Mouse (Mus musculus): ENCODE measurements around the gene Phactr2. TPM values are rescaled to one million over a fixed set of nuclear protein-coding genes. Genes with fewer than 3 reads are reported as not detected.

Phactr2 gene
- polyA plus RNA-seq, 1 experiment from 2014 or later, result 7.2 TPM

DNA sequence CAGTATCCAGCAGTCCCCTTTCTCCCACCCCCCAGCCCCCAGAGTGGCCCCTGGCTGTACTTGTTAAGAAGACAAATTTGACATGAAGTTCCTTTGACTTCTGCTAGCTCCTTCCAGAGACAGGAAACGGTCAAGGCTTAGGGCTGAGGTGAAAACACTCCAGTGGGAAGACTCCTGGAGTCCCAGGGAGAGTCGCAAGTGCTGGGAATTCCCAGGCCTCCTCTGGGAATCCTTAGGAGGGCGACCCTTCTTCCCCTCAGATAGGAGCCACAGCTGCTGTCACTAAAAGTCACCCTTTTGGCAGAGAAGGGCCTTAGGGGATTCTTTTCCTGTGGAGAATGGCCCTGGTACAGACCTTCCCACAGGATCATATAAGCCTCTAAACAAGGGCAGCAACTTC lies 230.0 kb downstream of the Phactr2 start:
- Histone ChIP-seq H3K4me1 (ENCODE audit: control insufficient read depth, insufficient read depth, low read length) (no peaks in the 10 kb centered on the region), H3K4me2 (ENCODE audit: low read length) (no peak overlapping the region), H3K9ac (ENCODE audit: low read length) (no peak overlapping the region), H3K4me3 (ENCODE audit: low read depth, low read length) (no peak overlapping the region), H3K9me3 (replicated peaks; ENCODE audit: control insufficient read depth, low read length) (no peaks in the 10 kb centered on the region), H3K36me3 (ENCODE audit: control insufficient read depth, insufficient read depth, low read length) (no peaks in the 10 kb centered on the region), H3K27ac (ENCODE audit: low read depth, low read length) (no peak overlapping the region), H3K27me3 (replicated peaks; ENCODE audit: control insufficient read depth, insufficient read depth, low read length) (no peaks in the 10 kb centered on the region)
- 76% methylated on average over 3 of the region's 3 CpGs for WGBS
- DNase-seq (ENCODE audit: low spot score) (no peak), ATAC-seq (no peak)

DNA sequence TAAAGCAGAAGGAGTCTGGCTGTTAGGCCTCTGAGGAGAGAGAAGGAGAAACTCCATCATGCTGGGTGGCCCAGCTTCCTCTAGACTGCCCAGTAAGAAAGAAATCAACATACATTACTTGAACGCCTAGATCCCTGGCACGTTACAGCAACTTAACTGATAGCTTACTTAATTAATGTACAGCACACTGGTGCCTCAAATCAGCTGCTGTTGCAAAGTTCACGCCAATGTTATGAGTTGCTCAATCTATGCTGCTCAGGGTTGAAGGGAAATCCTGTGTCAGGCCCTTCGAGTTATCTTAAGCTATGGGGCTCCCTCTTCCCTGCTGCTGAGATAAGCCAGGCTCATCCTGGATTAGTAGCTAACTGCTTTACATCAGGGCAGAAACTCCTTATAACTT lies 233.8 kb downstream of the Phactr2 start:
- H3K4me3 ChIP-seq (ENCODE audit: low read depth, low read length), result no peak overlapping the region
- ATAC-seq (no peak), DNase-seq (ENCODE audit: low spot score) (no peak)
- H3K36me3 ChIP-seq (ENCODE audit: control insufficient read depth, insufficient read depth, low read length), result no peaks in the 10 kb centered on the region
- no peak overlapping the region for H3K4me2 ChIP-seq (ENCODE audit: low read length)
- no peak overlapping the region for H3K27ac ChIP-seq (ENCODE audit: low read depth, low read length)
- WGBS, result 78% methylated on average over 4 of the region's 4 CpGs
- H3K9me3 ChIP-seq (replicated peaks; ENCODE audit: control insufficient read depth, low read length), result no peaks in the 10 kb centered on the region
- H3K27me3 ChIP-seq (replicated peaks; ENCODE audit: control insufficient read depth, insufficient read depth, low read length), result no peaks in the 10 kb centered on the region
- no peaks in the 10 kb centered on the region for H3K4me1 ChIP-seq (ENCODE audit: control insufficient read depth, insufficient read depth, low read length)
- H3K9ac ChIP-seq (ENCODE audit: low read length), result no peak overlapping the region

DNA sequence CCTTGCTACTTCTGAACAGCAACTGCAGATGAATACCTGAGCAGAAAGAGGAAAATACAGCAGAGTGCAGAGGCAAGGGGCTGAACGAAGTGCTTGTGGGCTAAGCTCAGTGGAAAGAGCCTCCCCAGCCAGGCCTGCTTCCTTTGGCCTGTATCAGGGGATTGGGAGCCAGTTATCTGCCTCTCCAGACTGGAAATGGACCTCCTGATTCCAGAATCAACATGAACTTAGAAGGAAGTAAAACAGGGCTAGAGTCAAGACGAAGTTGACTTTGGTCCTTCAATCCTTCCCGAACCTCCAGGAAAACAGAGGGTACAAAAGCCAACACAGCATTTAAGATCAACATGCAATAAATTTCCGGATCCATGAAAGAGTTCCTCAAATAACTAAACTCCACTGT lies 236.0 kb downstream of the Phactr2 start:
- H3K36me3 ChIP-seq (ENCODE audit: control insufficient read depth, insufficient read depth, low read length), result no peaks in the 10 kb centered on the region
- 95% methylated on average over 4 of the region's 4 CpGs for WGBS
- H3K4me2 ChIP-seq (ENCODE audit: low read length), result no peak overlapping the region
- H3K27ac ChIP-seq (ENCODE audit: low read depth, low read length), result no peak overlapping the region
- no peaks in the 10 kb centered on the region for H3K9me3 ChIP-seq (replicated peaks; ENCODE audit: control insufficient read depth, low read length)
- H3K4me1 ChIP-seq (ENCODE audit: control insufficient read depth, insufficient read depth, low read length), result no peaks in the 10 kb centered on the region
- H3K27me3 ChIP-seq (replicated peaks; ENCODE audit: control insufficient read depth, insufficient read depth, low read length), result no peaks in the 10 kb centered on the region
- H3K9ac ChIP-seq (ENCODE audit: low read length), result no peak overlapping the region
- ATAC-seq (no peak), DNase-seq (ENCODE audit: low spot score) (no peak)
- no peak overlapping the region for H3K4me3 ChIP-seq (ENCODE audit: low read depth, low read length)

DNA sequence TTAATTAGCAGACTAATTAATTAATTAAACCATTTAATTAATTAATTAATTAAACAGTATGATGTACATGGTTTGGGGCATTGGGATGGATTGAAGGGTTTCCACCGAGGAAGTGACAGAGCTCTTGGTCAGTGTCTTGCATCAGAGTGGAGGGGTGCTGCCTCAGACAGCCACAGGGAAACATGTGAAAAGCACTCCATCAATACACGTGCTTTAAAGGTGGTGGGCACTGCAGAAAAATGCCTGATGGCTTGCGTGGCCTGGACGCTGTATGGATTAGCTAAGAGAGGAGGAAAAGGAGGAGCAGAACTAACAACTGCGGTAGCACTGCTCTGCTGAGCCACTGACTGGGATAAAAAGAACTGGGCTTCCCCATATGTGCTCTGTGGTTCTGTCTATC lies 237.3 kb downstream of the Phactr2 start:
- Histone ChIP-seq H3K9ac (ENCODE audit: low read length) (no peak overlapping the region), H3K9me3 (replicated peaks; ENCODE audit: control insufficient read depth, low read length) (no peaks in the 10 kb centered on the region), H3K27ac (ENCODE audit: low read depth, low read length) (no peak overlapping the region), H3K27me3 (replicated peaks; ENCODE audit: control insufficient read depth, insufficient read depth, low read length) (no peaks in the 10 kb centered on the region), H3K4me2 (ENCODE audit: low read length) (no peak overlapping the region), H3K4me3 (ENCODE audit: low read depth, low read length) (no peak overlapping the region), H3K36me3 (ENCODE audit: control insufficient read depth, insufficient read depth, low read length) (no peaks in the 10 kb centered on the region), H3K4me1 (ENCODE audit: control insufficient read depth, insufficient read depth, low read length) (no peaks in the 10 kb centered on the region)
- ATAC-seq, result no peak
- 75% methylated on average over 5 of the region's 5 CpGs for WGBS
- no peak for DNase-seq (ENCODE audit: low spot score)

DNA sequence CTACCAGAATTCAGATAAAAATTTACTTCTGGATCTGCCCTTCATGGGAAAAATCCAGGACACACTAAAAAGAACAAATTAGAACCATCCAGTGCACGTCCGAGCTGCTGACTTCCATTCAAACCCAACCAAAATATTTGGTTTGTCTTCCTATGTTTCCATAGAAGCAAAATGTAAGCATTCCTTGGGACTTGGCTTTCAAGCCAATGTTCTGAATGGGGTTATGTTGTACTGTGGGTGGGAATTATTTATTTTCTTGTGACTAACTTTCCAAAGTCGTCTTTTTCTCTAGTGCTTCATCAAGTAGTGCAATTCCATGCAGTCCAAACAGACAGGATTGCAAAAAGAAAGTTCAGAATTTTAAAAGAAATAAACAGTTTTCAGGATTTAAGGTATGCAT lies 239.7 kb downstream of the Phactr2 start:
- Histone ChIP-seq H3K27me3 (replicated peaks; ENCODE audit: control insufficient read depth, insufficient read depth, low read length) (no peaks in the 10 kb centered on the region), H3K36me3 (ENCODE audit: control insufficient read depth, insufficient read depth, low read length) (no peaks in the 10 kb centered on the region), H3K4me1 (ENCODE audit: control insufficient read depth, insufficient read depth, low read length) (no peaks in the 10 kb centered on the region), H3K9me3 (replicated peaks; ENCODE audit: control insufficient read depth, low read length) (no peaks in the 10 kb centered on the region), H3K4me2 (ENCODE audit: low read length) (no peak overlapping the region), H3K9ac (ENCODE audit: low read length) (no peak overlapping the region), H3K27ac (ENCODE audit: low read depth, low read length) (no peak overlapping the region), H3K4me3 (ENCODE audit: low read depth, low read length) (no peak overlapping the region)
- WGBS, result 80% methylated on average over 3 of the region's 3 CpGs
- DNase-seq (ENCODE audit: low spot score) (no peak), ATAC-seq (no peak)

DNA sequence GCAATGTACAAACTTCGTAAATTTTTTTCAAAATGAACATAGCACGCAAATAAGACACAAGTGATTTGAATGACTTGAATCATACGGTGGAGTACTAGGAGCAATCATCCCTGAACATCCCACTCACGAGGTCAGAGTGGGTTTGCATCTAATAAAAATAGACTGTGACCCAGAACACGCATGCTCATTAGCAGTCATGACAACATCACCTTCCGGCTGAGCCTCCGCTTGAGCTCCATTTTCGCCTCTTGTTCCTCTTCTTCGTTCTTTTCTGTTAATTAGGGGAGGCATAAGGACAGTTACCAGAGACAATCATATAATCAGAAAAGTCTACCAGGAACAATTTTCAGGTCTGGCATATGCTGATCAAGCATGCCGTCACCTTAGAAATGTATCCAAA lies 240.3 kb downstream of the Phactr2 start:
- ATAC-seq, result no peak
- Histone ChIP-seq H3K27ac (ENCODE audit: low read depth, low read length) (no peak overlapping the region), H3K36me3 (ENCODE audit: control insufficient read depth, insufficient read depth, low read length) (no peaks in the 10 kb centered on the region), H3K9me3 (replicated peaks; ENCODE audit: control insufficient read depth, low read length) (no peaks in the 10 kb centered on the region), H3K27me3 (replicated peaks; ENCODE audit: control insufficient read depth, insufficient read depth, low read length) (no peaks in the 10 kb centered on the region), H3K4me1 (ENCODE audit: control insufficient read depth, insufficient read depth, low read length) (no peaks in the 10 kb centered on the region), H3K4me3 (ENCODE audit: low read depth, low read length) (no peak overlapping the region), H3K4me2 (ENCODE audit: low read length) (no peak overlapping the region), H3K9ac (ENCODE audit: low read length) (no peak overlapping the region)
- WGBS, result 76% methylated on average over 10 of the region's 10 CpGs
- no peak for DNase-seq (ENCODE audit: low spot score)

DNA sequence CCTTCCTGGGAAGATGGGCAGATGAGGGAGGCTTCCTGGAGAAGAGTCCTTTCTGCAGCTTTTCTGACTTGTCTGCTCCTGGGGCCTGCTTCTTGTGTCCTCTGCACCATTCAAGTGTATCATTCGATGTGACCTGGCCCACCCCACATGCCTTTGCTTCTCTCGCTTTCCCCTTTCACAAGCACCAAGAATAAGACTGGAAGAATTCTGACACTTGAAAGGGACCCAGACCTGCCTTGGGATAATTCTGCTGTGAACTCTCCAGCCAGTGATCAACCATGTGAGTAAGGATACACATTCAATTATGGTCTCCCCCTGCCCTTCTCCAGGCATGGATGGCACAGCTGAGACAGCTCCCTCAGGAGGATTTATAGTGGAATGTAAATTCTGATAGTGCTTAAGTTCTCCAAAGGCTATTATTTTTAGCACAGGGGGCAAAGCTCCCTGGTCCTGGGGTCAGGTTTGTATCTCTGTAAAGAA lies 241.0 kb downstream of the Phactr2 start:
- ATAC-seq (no peak), DNase-seq (ENCODE audit: low spot score) (no peak)
- H3K9ac ChIP-seq (ENCODE audit: low read length), result no peak overlapping the region
- WGBS, result 60% methylated on average over 2 of the region's 2 CpGs
- no peaks in the 10 kb centered on the region for H3K27me3 ChIP-seq (replicated peaks; ENCODE audit: control insufficient read depth, insufficient read depth, low read length)
- H3K27ac ChIP-seq (ENCODE audit: low read depth, low read length), result no peak overlapping the region
- H3K4me1 ChIP-seq (ENCODE audit: control insufficient read depth, insufficient read depth, low read length), result no peaks in the 10 kb centered on the region
- no peaks in the 10 kb centered on the region for H3K36me3 ChIP-seq (ENCODE audit: control insufficient read depth, insufficient read depth, low read length)
- no peak overlapping the region for H3K4me2 ChIP-seq (ENCODE audit: low read length)
- H3K9me3 ChIP-seq (replicated peaks; ENCODE audit: control insufficient read depth, low read length), result no peaks in the 10 kb centered on the region
- no peak overlapping the region for H3K4me3 ChIP-seq (ENCODE audit: low read depth, low read length)

DNA sequence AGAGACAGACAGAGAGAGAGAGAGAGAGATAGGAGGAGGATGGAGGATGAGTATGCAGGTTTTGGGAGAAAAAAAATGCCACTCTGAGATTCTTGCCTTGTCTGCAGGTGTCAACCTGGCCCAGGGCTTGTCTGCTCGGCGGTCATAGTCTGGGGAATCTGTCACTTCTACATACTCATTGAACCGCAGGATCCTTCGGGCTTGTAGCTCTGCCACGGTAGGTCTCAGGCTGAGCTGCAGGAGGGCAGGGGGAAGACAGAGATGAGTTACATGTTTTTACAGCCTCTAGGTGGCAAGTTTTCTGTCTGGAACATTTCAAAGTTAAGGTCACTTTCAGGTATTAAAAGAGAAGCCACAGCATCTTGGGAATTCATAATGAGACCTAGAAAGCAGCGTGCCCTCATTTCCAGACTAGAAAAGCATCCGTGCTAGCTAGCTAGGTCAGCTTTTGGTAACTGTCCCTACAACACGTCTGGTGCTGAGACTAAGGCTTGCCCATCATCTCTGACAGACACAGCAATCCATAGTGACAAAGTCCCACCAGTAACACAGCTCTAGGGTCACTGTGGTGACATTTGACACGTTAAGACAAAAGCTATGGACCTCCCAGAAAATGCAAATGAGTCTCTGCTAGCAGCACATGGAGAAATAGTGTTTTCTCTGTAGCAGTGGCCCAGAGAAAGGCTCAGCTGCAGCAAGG lies 241.6 kb downstream of the Phactr2 start:
- Histone ChIP-seq H3K4me3 (ENCODE audit: low read depth, low read length) (no peak overlapping the region), H3K27me3 (replicated peaks; ENCODE audit: control insufficient read depth, insufficient read depth, low read length) (no peaks in the 10 kb centered on the region), H3K36me3 (ENCODE audit: control insufficient read depth, insufficient read depth, low read length) (no peaks in the 10 kb centered on the region; the same call in 1 of the 2 replicates), H3K27ac (ENCODE audit: low read depth, low read length) (no peak overlapping the region), H3K4me2 (ENCODE audit: low read length) (no peak overlapping the region), H3K9me3 (replicated peaks; ENCODE audit: control insufficient read depth, low read length) (no peaks in the 10 kb centered on the region), H3K4me1 (ENCODE audit: control insufficient read depth, insufficient read depth, low read length) (no peaks in the 10 kb centered on the region), H3K9ac (ENCODE audit: low read length) (no peak overlapping the region)
- DNase-seq (ENCODE audit: low spot score), result no peak
- no peak for ATAC-seq
- WGBS, result 62% methylated on average over 9 of the region's 9 CpGs

DNA sequence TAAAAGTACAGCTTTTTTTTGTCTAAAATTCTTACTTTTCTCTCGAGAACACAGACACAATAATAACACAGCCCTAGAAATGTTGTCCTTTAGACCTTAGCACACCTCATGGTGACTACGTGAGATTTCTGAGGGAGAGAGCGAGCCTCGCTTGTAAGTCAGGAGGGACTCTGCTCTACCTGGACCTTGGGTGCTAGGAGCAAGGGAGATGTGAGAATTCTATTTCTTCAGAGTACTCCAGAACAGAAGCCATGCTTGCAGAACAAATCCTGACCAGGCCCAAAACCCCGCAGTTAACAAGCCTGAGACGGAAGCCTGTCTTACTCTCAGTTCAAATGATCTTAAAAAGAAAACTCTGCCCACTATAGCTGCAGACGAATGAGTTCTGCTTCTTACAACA lies 243.5 kb downstream of the Phactr2 start:
- WGBS, result 91% methylated on average over 7 of the region's 7 CpGs
- no peaks in the 10 kb centered on the region for H3K27me3 ChIP-seq (replicated peaks; ENCODE audit: control insufficient read depth, insufficient read depth, low read length)
- H3K9ac ChIP-seq (ENCODE audit: low read length), result no peak overlapping the region
- H3K27ac ChIP-seq (ENCODE audit: low read depth, low read length), result no peak overlapping the region
- ATAC-seq (no peak), DNase-seq (ENCODE audit: low spot score) (no peak)
- no peaks in the 10 kb centered on the region for H3K4me1 ChIP-seq (ENCODE audit: control insufficient read depth, insufficient read depth, low read length)
- no peak overlapping the region for H3K4me2 ChIP-seq (ENCODE audit: low read length)
- H3K4me3 ChIP-seq (ENCODE audit: low read depth, low read length), result no peak overlapping the region
- no peaks in the 10 kb centered on the region; the same call in 1 of the 2 replicates for H3K36me3 ChIP-seq (ENCODE audit: control insufficient read depth, insufficient read depth, low read length)
- no peaks in the 10 kb centered on the region for H3K9me3 ChIP-seq (replicated peaks; ENCODE audit: control insufficient read depth, low read length)

All from forebrain, embryonic 14.5 days (tissue).